Mouse (Mus musculus) hindlimb bud, embryonic 11.5 days (tissue): ENCODE measurements around the gene Olfr281.
"Not testable (repeated sequence)": the region's sequence is repeated elsewhere in the genome, so short reads cannot be mapped to it uniquely, and the experiment has no call there.

Experiments used
- DNase-seq: peaks from one replicate; pipeline ENCODE4 v3.0.0-alpha.2; 2012; ENCODE audit warnings: low read depth, low spot score; ENCODE audit errors: extremely low spot score

Gene Olfr281

DNA sequence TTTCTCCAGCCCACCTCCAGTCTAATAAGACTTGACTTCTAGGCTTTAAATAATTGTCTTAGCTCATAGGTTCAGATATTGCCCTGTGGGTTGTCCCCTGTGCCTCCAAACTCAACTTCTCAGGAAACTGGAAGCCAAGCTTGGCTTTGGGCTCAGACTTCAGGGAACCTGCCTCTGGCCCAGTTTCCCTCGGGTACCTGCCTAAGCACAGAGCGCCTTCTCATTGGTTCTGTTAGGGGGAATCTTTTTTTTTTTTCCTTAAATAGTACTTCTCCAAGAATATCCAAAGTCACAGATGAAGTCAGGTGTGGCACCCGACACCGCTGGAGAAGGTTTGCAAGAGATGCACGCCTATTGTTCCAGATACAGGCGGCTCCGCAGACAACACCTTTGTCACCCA is at the start of gene Olfr281:
Olfr281 (plus strand) TSS at position 301 of the 400 bp plus-strand sequence.
- DNase-seq: no peak

DNA sequence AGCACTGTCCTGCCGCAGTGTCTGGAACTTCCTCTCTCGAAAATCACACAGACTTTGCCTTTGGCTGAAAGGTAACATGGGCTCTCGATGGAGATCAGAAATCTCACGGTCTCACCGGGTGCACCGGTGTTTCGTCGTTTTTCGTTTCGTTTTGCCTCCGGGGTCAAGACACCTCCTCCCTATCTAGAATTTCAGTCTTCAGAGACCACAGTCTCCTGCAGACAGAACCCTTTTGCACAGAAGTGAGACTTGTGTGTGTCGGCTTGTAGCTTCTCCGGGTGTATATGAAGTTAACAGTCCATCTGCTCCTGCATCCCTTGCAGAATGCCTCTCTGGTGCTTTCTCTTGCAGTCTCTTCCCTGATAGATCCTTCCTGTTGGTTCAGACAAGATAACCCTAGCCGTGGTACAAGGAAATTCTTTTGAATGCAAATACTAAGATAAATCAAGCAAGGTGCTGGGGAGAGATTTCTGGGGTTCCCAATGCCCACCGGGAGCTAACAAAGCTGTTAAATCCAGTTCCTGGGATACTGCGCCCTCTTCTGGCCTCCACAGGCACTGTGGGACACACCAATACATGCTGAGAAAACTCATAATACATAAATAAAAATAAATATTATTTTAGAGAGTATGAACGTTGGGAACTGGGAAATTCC is 43.9 kb upstream of the Olfr281 start:
- DNase-seq: no peak

DNA sequence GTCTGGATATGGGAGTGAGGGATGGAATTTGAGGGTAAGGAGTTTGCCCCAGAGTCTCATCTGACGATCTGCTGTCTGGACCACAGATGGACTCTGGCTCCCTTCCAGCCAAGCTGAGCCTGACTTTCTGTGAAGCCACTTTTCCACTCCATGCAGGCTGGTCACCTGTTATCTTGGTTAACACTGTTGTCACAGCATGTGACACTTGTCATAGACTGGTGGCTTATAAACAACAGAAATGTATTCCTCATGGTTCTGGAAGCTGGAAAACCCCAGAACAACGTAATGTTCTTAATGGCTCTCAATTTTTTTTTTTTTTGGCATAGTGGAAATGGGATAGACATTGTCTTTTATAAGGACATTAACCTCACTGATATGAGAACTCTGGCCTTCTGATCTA is 42.8 kb upstream of the Olfr281 start:
- DNase-seq: no peak

DNA sequence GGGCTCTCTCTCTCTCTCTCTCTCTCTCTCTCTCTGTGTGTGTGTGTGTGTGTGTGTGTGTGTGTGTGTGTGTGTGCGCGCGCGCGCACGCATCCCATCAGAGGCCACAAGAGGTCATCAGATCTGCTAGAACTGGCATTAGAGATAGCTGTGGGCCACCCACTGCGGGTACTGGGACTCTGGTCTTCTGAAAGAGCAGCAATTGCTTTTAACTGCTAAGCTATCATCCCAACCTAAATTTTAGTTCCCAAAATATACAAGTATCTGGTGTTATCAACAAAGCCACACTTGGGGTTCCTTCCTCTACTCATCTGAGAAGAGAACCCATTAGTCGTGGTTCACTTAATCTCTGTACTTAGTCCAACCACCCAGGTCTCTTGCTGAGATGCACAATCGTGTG is 42.1 kb upstream of the Olfr281 start:
- no peak for DNase-seq

DNA sequence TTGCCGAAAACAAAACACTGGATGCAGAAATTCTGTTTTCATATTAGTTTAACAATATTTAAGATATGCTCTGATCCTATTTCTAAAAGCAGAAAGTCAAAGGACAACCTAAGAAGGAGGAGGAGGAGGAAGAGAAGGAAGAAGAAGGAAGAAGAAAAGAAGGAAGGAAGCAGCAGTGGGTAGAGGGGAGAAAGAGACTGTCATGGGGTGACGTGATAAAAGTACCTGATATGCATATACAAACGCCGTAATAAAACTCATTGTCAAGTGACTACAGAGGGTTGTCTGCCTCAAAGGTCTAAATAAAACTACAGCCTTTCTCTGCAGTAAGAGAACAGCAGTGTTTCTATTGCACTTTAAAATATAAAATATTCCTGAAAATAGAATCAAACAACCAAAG is 36.4 kb upstream of the Olfr281 start:
- DNase-seq: no peak

DNA sequence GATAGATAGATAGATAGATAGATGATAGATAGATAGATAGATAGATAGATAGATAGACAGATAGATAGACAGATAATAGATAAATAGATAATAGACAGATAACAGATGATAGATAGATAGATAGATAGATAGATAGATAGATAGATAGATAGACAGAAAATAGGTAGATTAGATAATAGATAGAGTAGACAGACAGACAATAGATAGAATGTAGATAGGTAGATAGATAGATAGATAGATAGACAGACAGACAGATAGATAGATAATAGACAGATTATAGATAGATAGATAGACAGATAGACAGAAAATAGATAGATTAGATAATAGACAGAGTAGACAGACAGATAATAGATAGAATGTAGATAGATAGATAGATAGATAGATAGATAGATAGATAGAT is 35.6 kb upstream of the Olfr281 start:
- DNase-seq: not testable (repeated sequence)

DNA sequence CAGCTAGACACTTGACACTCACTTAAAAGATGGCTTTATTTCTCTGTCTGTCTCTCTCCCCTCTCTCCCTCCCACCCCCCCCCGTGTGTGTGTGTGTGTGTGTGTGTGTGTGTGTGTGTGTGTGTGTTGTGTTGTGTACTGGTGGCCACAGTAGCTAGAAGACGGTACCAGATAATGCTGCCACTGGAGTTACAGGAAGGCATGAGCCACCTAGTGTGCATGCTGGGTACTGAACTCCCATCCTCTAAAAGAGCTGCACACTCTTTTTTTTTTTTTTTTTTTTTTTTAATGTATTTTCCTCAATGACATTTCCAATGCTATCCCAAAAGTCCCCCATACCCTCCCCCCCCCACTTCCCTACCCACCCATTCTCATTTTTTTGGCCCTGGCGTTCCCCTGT is 35.1 kb upstream of the Olfr281 start:
- DNase-seq: not testable (repeated sequence)

DNA sequence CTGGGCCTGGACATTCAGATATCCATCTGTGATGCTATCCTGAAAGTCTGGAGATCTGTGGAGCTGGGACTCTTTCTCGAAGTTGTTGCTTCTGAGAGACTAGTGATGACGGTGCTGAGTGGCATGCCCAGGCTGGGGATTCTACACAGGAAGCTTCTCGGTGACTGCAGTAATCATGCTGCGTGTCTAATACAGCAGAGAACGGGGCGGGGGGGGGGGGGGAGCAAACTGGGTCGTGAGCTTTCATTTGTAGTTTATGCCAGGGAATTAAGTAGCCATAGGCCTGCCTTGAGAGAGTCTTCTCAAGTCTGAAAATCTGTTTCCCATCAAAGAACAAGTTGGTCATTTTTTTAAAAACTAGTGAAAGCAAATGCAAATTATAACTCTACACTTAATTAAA is 34.3 kb upstream of the Olfr281 start:
- no peak for DNase-seq

DNA sequence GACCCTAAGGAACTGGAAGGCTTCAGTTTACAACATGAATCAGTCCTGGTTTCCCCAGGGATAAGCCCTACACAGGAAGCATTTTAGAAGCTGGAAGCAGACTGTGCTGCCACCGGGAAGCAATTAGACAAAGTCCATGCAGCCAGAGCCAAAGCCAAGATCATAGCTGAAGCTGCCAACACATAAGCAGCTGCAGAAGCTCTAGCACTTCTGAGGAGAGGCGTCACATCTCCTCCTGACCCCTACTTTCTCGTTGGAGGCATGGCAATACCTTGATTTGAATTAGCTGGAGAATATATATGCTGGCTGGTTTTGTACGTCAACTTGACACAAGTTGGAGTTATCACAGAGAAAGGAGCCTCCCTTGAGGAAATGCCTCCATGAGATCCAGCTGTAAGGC is 31.5 kb upstream of the Olfr281 start:
- DNase-seq: no peak

DNA sequence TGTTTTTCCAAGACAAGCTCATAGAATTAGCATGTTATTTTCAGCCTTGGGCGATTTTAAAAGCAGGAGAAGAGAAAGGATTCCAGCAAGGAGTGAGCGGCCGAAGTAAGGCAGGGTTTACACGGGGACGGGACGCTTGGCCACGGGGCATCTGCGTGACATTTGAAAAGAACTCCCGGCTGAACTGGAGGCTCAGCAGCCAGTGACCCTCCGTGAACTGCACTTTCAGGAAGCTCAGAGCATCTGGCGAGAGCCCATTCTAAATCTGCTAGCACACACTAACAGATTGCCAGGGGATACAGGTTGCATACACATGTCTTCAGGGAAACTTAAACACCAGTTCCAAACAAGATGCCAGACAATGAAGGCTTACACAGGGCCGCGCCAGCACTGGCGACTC is 28.1 kb upstream of the Olfr281 start:
- DNase-seq: no peak

DNA sequence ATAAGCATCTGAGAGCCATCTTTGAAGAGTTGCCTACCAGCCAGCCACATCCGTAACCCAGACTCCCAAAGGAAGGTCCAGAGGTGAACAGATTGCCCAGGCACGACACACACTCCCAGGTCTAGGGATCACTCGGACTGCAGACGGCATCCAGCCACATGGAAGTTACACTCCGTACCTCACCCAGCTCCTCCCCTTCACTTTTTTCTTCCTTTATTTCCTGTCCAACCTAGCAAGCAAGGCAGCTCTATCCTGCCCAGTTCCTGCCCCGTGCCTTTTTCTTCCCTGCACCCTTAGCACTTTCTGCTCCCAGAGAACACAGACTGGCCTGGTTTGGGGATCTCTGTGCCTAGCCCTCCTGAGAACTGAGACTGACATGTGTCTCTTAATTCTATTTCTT is 27.6 kb upstream of the Olfr281 start:
- no peak for DNase-seq

DNA sequence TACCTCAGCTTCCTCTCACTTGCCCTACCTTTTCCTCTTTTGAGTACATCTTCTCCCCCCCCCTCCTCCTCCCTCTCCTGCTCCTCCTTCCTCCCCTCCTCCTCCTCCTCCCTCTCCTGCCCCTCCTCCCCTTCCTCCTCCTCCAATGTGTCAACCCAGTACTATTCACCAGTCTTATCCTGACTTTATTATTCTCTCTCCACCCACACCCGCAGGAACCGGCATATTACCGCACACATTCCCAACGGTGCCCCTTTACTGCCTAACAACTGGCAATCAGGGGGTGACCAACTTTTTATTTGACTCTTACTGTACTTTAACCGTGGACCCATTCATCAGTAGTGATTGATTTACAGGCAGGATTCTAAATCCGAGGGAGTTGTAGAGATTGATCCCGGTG is 27.2 kb upstream of the Olfr281 start:
- DNase-seq: no peak

DNA sequence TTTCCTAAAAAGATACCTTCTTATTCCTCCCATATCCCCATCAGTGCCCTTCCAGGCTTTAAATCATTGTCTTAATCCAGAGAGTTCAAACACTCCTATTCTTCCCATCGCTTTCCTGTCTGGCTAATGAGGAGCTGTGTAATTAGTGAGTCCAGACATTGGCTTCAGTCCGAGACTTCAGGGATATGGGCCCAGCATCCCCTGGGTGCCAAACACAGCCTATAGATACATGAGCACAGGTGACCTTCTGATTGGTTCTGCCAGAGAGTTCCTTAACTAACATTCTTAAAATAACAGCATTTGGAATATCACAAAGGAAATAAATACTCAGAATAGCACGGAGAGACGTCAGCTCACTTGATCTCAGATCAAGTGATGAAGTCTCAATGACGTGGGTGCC is 21.5 kb upstream of the Olfr281 start, which contains the start of gene Olfr282:
Olfr282 (plus strand) TSS at position 301 of the 400 bp plus-strand sequence.
- DNase-seq: not testable (repeated sequence)

DNA sequence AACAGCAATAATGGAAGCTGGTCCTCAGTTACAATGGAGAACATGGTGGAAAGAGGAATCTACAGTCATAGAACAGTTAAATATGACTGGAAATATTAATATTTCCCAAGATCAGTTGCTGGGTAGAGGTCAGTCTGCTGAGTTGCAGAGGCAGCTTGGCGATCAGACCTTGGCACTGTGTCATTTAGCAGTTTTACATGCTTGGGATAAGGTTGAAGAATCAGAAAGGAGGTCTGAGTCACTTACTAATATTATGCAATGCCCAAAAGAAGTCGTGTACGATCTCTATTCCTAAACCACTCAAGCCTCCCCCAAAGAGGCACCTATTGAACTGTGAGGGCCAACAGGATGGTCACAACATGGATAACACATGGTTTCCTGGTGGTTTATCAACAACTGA is 7.8 kb upstream of the Olfr281 start:
- DNase-seq: no peak

DNA sequence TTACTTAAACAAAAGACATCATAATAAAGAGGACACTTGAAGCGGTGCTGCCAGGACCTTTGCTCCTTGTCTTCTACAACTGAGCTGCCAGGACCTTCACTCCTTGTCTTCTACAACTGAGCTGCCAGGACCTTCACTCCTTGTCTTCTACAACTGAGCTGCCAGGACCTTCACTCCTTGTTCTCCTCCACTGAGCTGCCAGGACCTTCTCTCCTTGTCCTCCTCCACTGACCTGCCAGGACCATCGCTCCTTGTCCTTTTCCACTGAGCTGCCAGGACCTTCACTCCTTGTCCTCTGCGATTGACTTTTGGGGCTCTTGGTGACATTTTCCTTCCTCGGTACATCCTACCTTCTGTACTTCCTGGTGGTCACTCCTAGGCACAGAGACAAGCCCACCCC is 3.9 kb upstream of the Olfr281 start:
- DNase-seq: no peak

DNA sequence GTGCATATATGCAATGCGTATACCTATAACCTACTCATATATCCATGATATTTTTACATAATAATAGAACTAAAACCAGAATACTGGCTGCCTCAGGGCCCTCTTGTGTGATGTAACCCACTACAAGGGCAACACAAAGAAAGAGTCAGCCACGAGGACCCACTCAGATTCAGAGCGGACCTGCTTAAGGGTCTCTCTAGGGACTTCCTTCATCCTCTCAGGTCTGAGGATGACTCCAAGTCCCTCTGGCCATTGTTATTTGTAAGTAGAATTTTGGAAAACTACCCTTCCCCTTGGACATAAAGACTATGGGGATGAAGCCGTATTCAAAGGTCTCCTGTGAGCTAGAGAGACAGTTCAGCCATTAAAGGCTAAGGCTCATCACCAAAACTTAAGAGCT is 17.2 kb downstream of the Olfr281 start, which contains the start of gene OR5BS1P:
OR5BS1P (plus strand) TSS at position 301 of the 400 bp plus-strand sequence.
- no peak for DNase-seq

DNA sequence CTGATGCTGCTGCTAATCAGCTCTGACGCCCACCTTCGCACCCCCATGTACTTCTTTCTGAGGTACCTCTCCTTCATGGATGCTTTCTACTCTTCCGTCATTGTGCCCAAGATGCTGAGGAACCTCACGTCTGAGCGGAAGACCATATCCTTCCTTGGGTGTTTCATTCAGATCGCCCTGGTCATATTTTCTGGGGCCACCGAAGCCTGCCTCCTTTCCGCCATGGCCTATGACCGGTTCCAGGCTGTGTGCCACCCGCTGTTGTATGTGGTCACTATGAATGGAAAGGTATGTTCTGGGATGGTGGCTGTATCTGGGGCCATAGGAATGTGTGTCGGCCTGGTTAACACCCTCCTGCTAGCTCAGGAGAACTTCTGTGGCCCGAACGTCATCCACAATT is 19.2 kb downstream of the Olfr281 start:
- no peak for DNase-seq

DNA sequence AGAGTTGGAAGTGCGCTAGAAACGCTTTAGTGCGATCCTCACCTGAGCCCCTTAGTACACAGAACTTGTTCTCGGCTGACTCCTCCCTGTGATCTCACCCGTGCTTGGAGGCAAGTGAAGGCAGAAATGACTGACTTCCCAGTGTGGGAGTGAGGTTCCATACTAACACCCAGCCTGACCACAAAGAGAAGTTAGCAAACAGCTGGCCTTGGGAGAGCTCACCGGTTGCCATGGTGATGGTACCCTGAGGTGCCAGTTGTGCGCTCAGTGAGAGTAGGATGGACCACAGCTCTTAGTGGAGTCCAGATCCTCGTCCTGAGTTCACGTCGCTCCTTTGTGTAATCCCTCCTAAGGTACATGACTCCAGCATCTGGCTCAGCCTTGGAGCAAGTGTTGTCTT is 22.6 kb downstream of the Olfr281 start:
- no peak for DNase-seq

DNA sequence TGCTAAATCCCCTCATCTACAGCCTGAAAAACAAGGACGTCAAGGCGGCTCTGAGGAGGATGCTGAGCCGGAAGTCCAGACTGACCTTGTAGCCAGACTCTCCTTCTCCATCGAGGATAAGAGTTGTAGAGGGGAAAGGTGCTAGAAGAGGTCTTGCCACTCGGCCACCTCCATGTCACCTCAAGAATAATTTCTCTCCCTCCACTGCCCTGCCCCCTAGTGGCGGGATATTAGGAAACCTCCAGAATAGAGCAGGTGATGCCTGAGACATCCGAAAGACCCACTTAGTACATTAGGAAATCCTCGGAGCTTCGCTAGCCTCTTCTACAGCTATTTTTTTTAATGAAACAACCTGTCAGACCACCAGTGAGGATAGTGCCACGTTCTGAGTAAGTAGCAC is 23.0 kb downstream of the Olfr281 start:
- no peak for DNase-seq

DNA sequence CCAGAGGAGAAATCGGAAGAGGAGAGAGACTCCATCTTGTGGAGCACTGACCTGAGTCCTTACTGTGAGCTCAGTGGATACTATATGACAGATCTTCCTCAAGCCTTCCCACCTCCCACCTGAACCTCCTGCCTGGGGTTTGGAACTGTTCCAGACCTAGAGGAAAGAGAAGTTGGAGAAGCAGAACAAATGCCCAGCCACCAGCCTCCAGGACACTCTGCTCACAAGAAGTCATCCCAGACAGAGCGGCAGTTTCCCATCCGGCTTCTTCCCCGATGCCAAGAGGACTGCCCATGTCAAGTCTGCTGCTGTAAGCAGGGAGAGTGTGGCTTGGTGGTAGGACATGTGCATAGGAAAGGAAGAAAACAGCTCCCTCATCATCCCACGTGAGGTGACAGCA is 23.9 kb downstream of the Olfr281 start:
- DNase-seq: no peak

DNA sequence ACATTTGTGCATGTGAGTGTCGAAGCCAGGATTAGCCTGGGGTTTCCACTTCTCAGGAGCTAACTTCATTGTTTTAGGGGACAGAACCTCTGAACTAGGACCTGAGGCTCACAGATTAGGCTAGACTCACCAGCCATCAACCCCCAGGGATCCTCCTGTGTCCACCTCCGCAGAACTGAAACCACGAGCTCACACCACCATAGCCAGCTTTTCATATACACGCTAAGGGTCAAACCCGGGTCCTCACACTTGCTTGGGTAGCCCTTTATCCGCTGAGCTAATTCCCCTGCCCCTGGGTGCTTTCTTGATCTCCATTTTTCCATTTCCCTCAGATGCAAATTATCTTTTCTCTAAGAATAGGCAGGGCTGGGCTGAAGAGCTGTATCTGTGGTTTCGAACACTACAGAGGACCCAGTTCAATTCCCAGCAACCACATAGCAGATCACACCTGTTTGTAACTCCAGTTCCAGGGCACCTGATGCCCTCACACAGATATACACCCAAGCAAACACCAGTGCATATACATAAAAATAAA is 27.2 kb downstream of the Olfr281 start:
- DNase-seq: no peak

DNA sequence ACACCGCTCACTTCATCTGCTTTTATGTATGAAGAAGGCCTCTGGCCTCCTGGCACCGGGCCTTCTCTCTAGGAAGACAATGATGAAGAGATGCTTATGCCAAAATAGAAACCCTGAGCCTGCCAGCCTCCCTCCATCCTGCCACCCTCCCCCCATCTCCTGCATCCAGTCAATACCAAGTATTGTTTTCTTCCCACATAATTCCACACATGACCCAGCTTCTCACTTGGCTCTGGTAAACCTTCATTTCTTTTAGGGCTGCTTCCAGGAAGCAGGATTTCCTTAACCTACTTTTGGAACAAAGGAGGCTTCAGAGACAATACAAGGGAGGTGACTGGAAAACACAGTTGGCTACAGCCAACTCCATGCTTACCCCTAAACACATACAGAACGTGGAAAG is 30.3 kb downstream of the Olfr281 start, which contains the start of gene Lalba:
Lalba (minus strand) TSS at position 21 of the 400 bp plus-strand sequence.
- no peak for DNase-seq
